Mouse (Mus musculus) T-helper 17 cell (primary cell): ENCODE measurements around the gene Pum1.
"Not testable (repeated sequence)": the region's sequence is repeated elsewhere in the genome, so short reads cannot be mapped to it uniquely, and the experiment has no call there.

Experiments
- in situ Hi-C, 2 experiments: fragments of 300-600 bp; cut with MboI, MseI; formaldehyde crosslinking; loops; 1 replicate in 1 of 2; 2 replicates in 1 of 2; pipeline ENCODE4 v1.15.1; 2025; ENCODE audit warnings: high pct_unique_total_duplicates in 2 of 2

Gene Pum1

GRCm38 (mm10) chr4:130665176-130665575, 2.1 kb downstream of the Pum1 start:
- in situ Hi-C loops: loop anchor here in 1 of 2 experiments (25.0 kb wide), 1 partner anchor 1197 kb away; the partner anchor contains the start of gene Srsf4

- in situ Hi-C loops: loop anchor here in 1 of 2 experiments (25.0 kb wide), 1 partner anchor 1195 kb away; the partner anchor contains the start of gene Srsf4
Observed at GRCm38 (mm10) chr4:130667686-130668085, 4.6 kb downstream of the Pum1 start.

GRCm38 (mm10) chr4:130668541-130668940, 5.4 kb downstream of the Pum1 start:
- in situ Hi-C loops: loop anchor here in 1 of 2 experiments (25.0 kb wide), 1 partner anchor 1194 kb away; the partner anchor contains the start of gene Srsf4

- in situ Hi-C loops: loop anchor here in 1 of 2 experiments (25.0 kb wide), 1 partner anchor 1193 kb away; the partner anchor contains the start of gene Srsf4
Observed at GRCm38 (mm10) chr4:130668991-130669390, 5.9 kb downstream of the Pum1 start.

- in situ Hi-C loops: loop anchor here in 1 of 2 experiments (5.0 to 25.0 kb wide), 2 partner anchors 93 to 1192 kb away; partner anchors contain the start of gene Srsf4
Observed at GRCm38 (mm10) chr4:130670023-130670422, 6.9 kb downstream of the Pum1 start.

GRCm38 (mm10) chr4:130671079-130671845, 8.1 kb downstream of the Pum1 start:
- in situ Hi-C loops: loop anchor here in 1 of 2 experiments (5.0 to 25.0 kb wide), 2 partner anchors 94 to 1191 kb away; partner anchors contain the start of gene Srsf4

- in situ Hi-C loops: loop anchor here in 1 of 2 experiments (5.0 to 25.0 kb wide), 2 partner anchors 95 to 1190 kb away; partner anchors contain the start of gene Srsf4
Observed at GRCm38 (mm10) chr4:130672161-130672560, 9.0 kb downstream of the Pum1 start.

GRCm38 (mm10) chr4:130676746-130677145, 13.6 kb downstream of the Pum1 start:
- in situ Hi-C loops: no loop called here

- in situ Hi-C loops: no loop called here
Observed at GRCm38 (mm10) chr4:130678149-130678548, 15.0 kb downstream of the Pum1 start.

GRCm38 (mm10) chr4:130680676-130681075, 17.6 kb downstream of the Pum1 start:
- in situ Hi-C loops: no loop called here

GRCm38 (mm10) chr4:130683051-130683450, 19.9 kb downstream of the Pum1 start:
- in situ Hi-C loops: not testable (repeated sequence)

- in situ Hi-C loops: no loop called here
Observed at GRCm38 (mm10) chr4:130693936-130694335, 30.8 kb downstream of the Pum1 start.

GRCm38 (mm10) chr4:130694982-130695381, 31.9 kb downstream of the Pum1 start:
- in situ Hi-C loops: no loop called here

GRCm38 (mm10) chr4:130701061-130701460, 37.9 kb downstream of the Pum1 start:
- in situ Hi-C loops: no loop called here

- in situ Hi-C loops: no loop called here
Observed at GRCm38 (mm10) chr4:130702835-130703535, 39.9 kb downstream of the Pum1 start.

GRCm38 (mm10) chr4:130703601-130704000, 40.5 kb downstream of the Pum1 start:
- in situ Hi-C loops: no loop called here

GRCm38 (mm10) chr4:130704615-130705014, 41.5 kb downstream of the Pum1 start:
- in situ Hi-C loops: no loop called here

GRCm38 (mm10) chr4:130706215-130707000, 43.3 kb downstream of the Pum1 start:
- in situ Hi-C loops: no loop called here

- in situ Hi-C loops: loop anchor here in 1 of 2 experiments (10.0 kb wide), 1 partner anchor 137 kb away; the partner anchor contains the start of gene Nkain1
Observed at GRCm38 (mm10) chr4:130711353-130711848, 48.3 kb downstream of the Pum1 start.

- in situ Hi-C loops: loop anchor here in 1 of 2 experiments (10.0 kb wide), 1 partner anchor 138 kb away; the partner anchor contains the start of gene Nkain1
Observed at GRCm38 (mm10) chr4:130712341-130712740, 49.2 kb downstream of the Pum1 start.

GRCm38 (mm10) chr4:130713430-130713829, 50.3 kb downstream of the Pum1 start:
- in situ Hi-C loops: loop anchor here in 1 of 2 experiments (10.0 kb wide), 1 partner anchor 139 kb away; the partner anchor contains the start of gene Nkain1
